ENCODE assay signal across 8 mouse cellular contexts in the genomic region with DNA sequence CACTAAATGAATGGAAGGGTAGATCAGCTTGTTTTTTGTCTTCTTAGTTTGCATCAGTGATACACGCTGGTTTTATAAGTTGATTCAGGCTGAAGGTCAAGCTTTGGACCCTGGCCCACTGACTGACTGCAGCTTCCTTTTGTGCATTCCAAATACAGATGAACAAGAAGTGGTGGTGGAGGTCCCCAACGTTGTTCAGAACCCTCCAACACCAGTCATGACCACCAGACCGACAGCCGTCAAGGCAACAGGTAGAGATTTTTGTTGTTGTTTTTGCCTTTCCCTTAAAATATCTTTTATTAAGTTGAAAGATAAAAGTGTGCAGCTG. TPM values are rescaled to one million over a fixed set of nuclear protein-coding genes. Genes with fewer than 3 reads are reported as not detected.
DNase-seq lines count a peak whose midpoint lies in the region; ATAC-seq lines count a peak whose summit lies in the region.

No protein-coding gene starts in this region.

- peak overlapping the region; percentile 74 for H3K4me3 ChIP-seq in embryonic facial prominence, embryonic 11.5 days (ENCODE audit: low read depth, low read length)
- H3K4me3 ChIP-seq in intestine, embryonic 14.5 days (ENCODE audit: low read depth, low read length), result peak overlapping the region; percentile 97

- no peaks in the 10 kb centered on the region for H3K4me1 ChIP-seq in embryonic facial prominence, embryonic 11.5 days (ENCODE audit: control insufficient read depth, insufficient read depth, low read length)
- H3K4me1 ChIP-seq in intestine, embryonic 14.5 days (replicated peaks; ENCODE audit: control insufficient read depth, insufficient read depth, low read length), result peaks cover 10% of the 10 kb centered on the region; the same call in 1 of the 2 replicates

- no peaks in the 10 kb centered on the region for H3K27me3 ChIP-seq in embryonic facial prominence, embryonic 11.5 days (ENCODE audit: control insufficient read depth, insufficient read depth, low read length)
- no peaks in the 10 kb centered on the region for H3K27me3 ChIP-seq in intestine, embryonic 14.5 days (replicated peaks; ENCODE audit: control insufficient read depth, insufficient read depth, low read length)

- H3K9me3 ChIP-seq in embryonic facial prominence, embryonic 11.5 days (replicated peaks; ENCODE audit: control insufficient read depth, low read length), result no peaks in the 10 kb centered on the region
- no peaks in the 10 kb centered on the region for H3K9me3 ChIP-seq in intestine, embryonic 14.5 days (ENCODE audit: control insufficient read depth, low read length)

- peak overlapping the region; percentile 91 for H3K9ac ChIP-seq in embryonic facial prominence, embryonic 11.5 days (replicated peaks; ENCODE audit: low read length)
- peak overlapping the region; percentile 96 for H3K9ac ChIP-seq in intestine, embryonic 14.5 days (ENCODE audit: low read length)

- DNase-seq in cerebellum, adult 9-11 months, result peak; percentile 37
- no peak for DNase-seq in cerebellum, adult 8-10 months
- DNase-seq in 416B (ENCODE audit: low read depth) (peak; percentile 39), MN1 (ENCODE audit: low spot score) (no peak)
- no peak for DNase-seq in embryonic facial prominence, embryonic 11.5 days (ENCODE audit: low spot score)
- no peak for DNase-seq in intestine, embryonic 14.5 days (ENCODE audit: low spot score)
- peak; percentile 3 for DNase-seq in mesoderm, embryonic 11.5 days (ENCODE audit: low read depth, low spot score)
- no peak for DNase-seq in frontal cortex, postnatal 36 days (ENCODE audit: low spot score in 2 of 2)

- no peak overlapping the region for H3K27ac ChIP-seq in embryonic facial prominence, embryonic 11.5 days (replicated peaks; ENCODE audit: low read depth, low read length)
- H3K27ac ChIP-seq in intestine, embryonic 14.5 days (ENCODE audit: low read depth), result no peak overlapping the region; the same call in 1 of the 2 replicates

- ATAC-seq in embryonic facial prominence, embryonic 11.5 days (replicated peaks; ENCODE audit: insufficient number of reproducible peaks, low FRiP score, low TSS enrichment, low read depth), result no peak
- no peak for ATAC-seq in intestine, embryonic 14.5 days (replicated peaks; ENCODE audit: low FRiP score, low TSS enrichment, low read depth)

- H3K36me3 ChIP-seq in embryonic facial prominence, embryonic 11.5 days (replicated peaks; ENCODE audit: control insufficient read depth, insufficient read depth, low read depth, low read length), result peaks cover 3% of the 10 kb centered on the region; the same call in 1 of the 2 replicates
- H3K36me3 ChIP-seq in intestine, embryonic 14.5 days (ENCODE audit: control insufficient read depth, insufficient read depth, low read length), result peaks cover 38% of the 10 kb centered on the region

- H3K4me2 ChIP-seq in embryonic facial prominence, embryonic 11.5 days (ENCODE audit: low read depth, low read length), result peak overlapping the region; percentile 45
- H3K4me2 ChIP-seq in intestine, embryonic 14.5 days (ENCODE audit: low read length), result peak overlapping the region; percentile 88

- WGBS in embryonic facial prominence, embryonic 11.5 days, result 12% methylated on average over 4 of the region's 4 CpGs
- WGBS in intestine, embryonic 14.5 days, result 11% methylated on average over 4 of the region's 4 CpGs

RNA-seq across cellular contexts. Expression of a gene that starts 1.3 kb away (rescaled TPM):
- 83.9 and 86.7 TPM in 2 replicates for polyA plus RNA-seq in embryonic facial prominence, embryonic 11.5 days (2014; fragmentation: Nextera tagmentation; extraction: Ambion mirVana)
- polyA plus RNA-seq in intestine, embryonic 14.5 days (2014; fragmentation: Nextera tagmentation; extraction: Ambion mirVana), result 87.7 and 99.3 TPM in 2 replicates

RNA-seq across cellular contexts. Expression of a gene that starts 36.0 kb away (rescaled TPM):
- 0.91 and 1.3 TPM in 2 replicates for polyA plus RNA-seq in embryonic facial prominence, embryonic 11.5 days (2014; fragmentation: Nextera tagmentation; extraction: Ambion mirVana)
- 1.0 and 1.1 TPM in 2 replicates for polyA plus RNA-seq in intestine, embryonic 14.5 days (2014; fragmentation: Nextera tagmentation; extraction: Ambion mirVana)

Comparison
In these comparisons a context has a peak if more than half of its experiments do, and no peak if none do; other contexts are left out.
1. DNase-seq: peak in cerebellum, adult 9-11 months (single experiment), 416B (single experiment) and mesoderm, embryonic 11.5 days (single experiment); none in cerebellum, adult 8-10 months (single experiment), embryonic facial prominence, embryonic 11.5 days (single experiment), intestine, embryonic 14.5 days (single experiment), MN1 (single experiment) and frontal cortex, postnatal 36 days (0 of 2).